ENCODE assay signal across 26 mouse cellular contexts in genomic region chr14:30556651-30557050, GRCm38 (mm10).
"Had no signal": no experiment of that assay in that cellular context is flagged by ENCODE, and none has a peak within 500 bp of the region (broad histone marks: within the 10 kb centered on the region; RNA-seq: fewer than 3 reads in every experiment).

No protein-coding gene starts in this region.

- H3K9ac ChIP-seq: heart, embryonic 13.5 days; heart, embryonic 15.5 days; hindbrain, embryonic 13.5 days; hindbrain, embryonic 15.5 days; kidney, embryonic 15.5 days; limb, embryonic 12.5 days had no signal

- H3K9me3 ChIP-seq: heart, embryonic 13.5 days; heart, embryonic 15.5 days; hindbrain, embryonic 13.5 days; hindbrain, embryonic 15.5 days; kidney, embryonic 15.5 days; limb, embryonic 10.5 days; limb, embryonic 12.5 days had no signal

- H3K4me2 ChIP-seq: heart, embryonic 11.5 days; heart, embryonic 13.5 days; heart, embryonic 15.5 days; hindbrain, embryonic 13.5 days; hindbrain, embryonic 15.5 days; kidney, embryonic 15.5 days; limb, embryonic 12.5 days; liver, embryonic 11.5 days had no signal

- H3K27ac ChIP-seq: heart, adult 2 months; heart, embryonic 13.5 days; heart, embryonic 15.5 days; hindbrain, embryonic 13.5 days; hindbrain, embryonic 15.5 days; hindbrain, postnatal 0 days; kidney, postnatal 0 days; layer of hippocampus, adult 2 months; left cerebral cortex, adult 2 months; limb, embryonic 10.5 days; limb, embryonic 12.5 days had no signal

- H3K27me3 ChIP-seq: heart, embryonic 13.5 days; heart, embryonic 15.5 days; hindbrain, embryonic 13.5 days; hindbrain, embryonic 15.5 days; kidney, embryonic 15.5 days; limb, embryonic 12.5 days had no signal

- DNase-seq: gastrocnemius, postnatal 14 days; gastrocnemius, postnatal 36 days; heart, adult 11 months; heart, adult 2 months; heart, postnatal 14 days; heart, postnatal 36 days; kidney, adult 11 months; kidney, adult 2 months; kidney, adult 9 months; kidney, postnatal 14 days; kidney, postnatal 36 days; liver had no signal

- ATAC-seq: hindbrain, postnatal 0 days; intestine, embryonic 16.5 days had no signal

- H3K4me3 ChIP-seq: heart, adult 2 months; heart, embryonic 13.5 days; heart, embryonic 15.5 days; hindbrain, embryonic 13.5 days; hindbrain, embryonic 15.5 days; kidney, embryonic 15.5 days; layer of hippocampus, adult 2 months; left cerebral cortex, adult 2 months; limb, embryonic 10.5 days; limb, embryonic 12.5 days had no signal
